Mouse (Mus musculus) small intestine, adult 2 months (tissue): ENCODE results near the gene Acot10.

ENCODE experiments used
- CTCF ChIP-seq: fragments of 200-500 bp; IDR thresholded peaks from 2 replicates; pipeline ENCODE4 v1.5.1; 2012; ENCODE audit warnings: low read depth, mild to moderate bottlenecking, control low read depth, inconsistent platforms, low read length, moderate library complexity, mixed read lengths; ENCODE audit not compliant: insufficient replicate concordance, insufficient read length; ENCODE audit errors: extremely low read depth
- POLR2A ChIP-seq: fragments of 200-500 bp; IDR thresholded peaks from 2 replicates; pipeline ENCODE4 v1.6.1; 2012; ENCODE audit warnings: low read depth, mild to moderate bottlenecking, control low read depth, inconsistent platforms, low read length, moderate library complexity

GRCm38 (mm10) chr15:20711859-20712258 lies 45.3 kb upstream of the Acot10 start:
- TF ChIP-seq CTCF = no peak
- TF ChIP-seq POLR2A = no peak
